ENCODE assay signal across 11 mouse cellular contexts in genomic region chr5:35739536-35740278, GRCm38 (mm10). TPM values are rescaled to one million over a fixed set of nuclear protein-coding genes. Genes with fewer than 3 reads are reported as not detected.
DNase-seq lines count a peak whose midpoint lies in the region; ATAC-seq lines count a peak whose summit lies in the region.
"Had no signal": no experiment of that assay in that cellular context is flagged by ENCODE, and none has a peak within 500 bp of the region (broad histone marks: within the 10 kb centered on the region; RNA-seq: fewer than 3 reads in every experiment).

Sh3tc1 (minus strand) TSS chr5:35739987.

- peaks cover 39% of the 10 kb centered on the region for H3K4me1 ChIP-seq in lung, embryonic 15.5 days
- 0 out of 2 replicates have a peak, but pooled peaks cover 2% of the 10 kb centered on the region for H3K4me1 ChIP-seq in forebrain, embryonic 13.5 days

- intact Hi-C loops in heart, postnatal 14 days (cut with DNase I), result no loop called here

- H3K36me3 ChIP-seq in lung, embryonic 15.5 days, result no peaks in the 10 kb centered on the region
- no peaks in the 10 kb centered on the region for H3K36me3 ChIP-seq in forebrain, embryonic 13.5 days (ENCODE audit: poor library complexity, severe bottlenecking)
- H3K36me3 ChIP-seq: G1E; liver, embryonic 15.5 days had no signal

- no peak within 1 kb of the TSS for H3K9ac ChIP-seq in lung, embryonic 15.5 days
- no peak within 1 kb of the TSS for H3K9ac ChIP-seq in forebrain, embryonic 13.5 days
- H3K9ac ChIP-seq: liver, embryonic 15.5 days had no signal

- peak within 1 kb of the TSS; percentile 87 for H3K27ac ChIP-seq in lung, embryonic 15.5 days
- no peak within 1 kb of the TSS for H3K27ac ChIP-seq in forebrain, embryonic 13.5 days
- H3K27ac ChIP-seq: liver, embryonic 15.5 days had no signal

- no peak within 1 kb of the TSS for H3K4me3 ChIP-seq in lung, embryonic 15.5 days
- H3K4me3 ChIP-seq in forebrain, embryonic 13.5 days, result no peak within 1 kb of the TSS
- H3K4me3 ChIP-seq: liver, embryonic 15.5 days had no signal

- WGBS in lung, embryonic 15.5 days, result 19% methylated on average over 10 of the region's 10 CpGs
- WGBS in forebrain, embryonic 13.5 days, result 21% methylated on average over 10 of the region's 10 CpGs

- DNase-seq in 3T3-L1 (ENCODE audit: low read depth, low spot score), result peak; percentile 72
- peak; percentile 83 for DNase-seq in adrenal gland, postnatal 10 days
- DNase-seq in heart, postnatal 14 days, result peak; percentile 40 to 58
- no peak for DNase-seq in right cerebral cortex, postnatal 10 days (ENCODE audit: low spot score in 2 of 2)
- DNase-seq in thymus, adult 18-20 months, result no peak
- no peak for DNase-seq in cerebellum, postnatal 14 days

- peak; percentile 91 for ATAC-seq in lung, embryonic 15.5 days (ENCODE audit: borderline replicate concordance, extremely low read depth, low FRiP score, low TSS enrichment)
- ATAC-seq in forebrain, embryonic 13.5 days, result no peak
- ATAC-seq: forebrain, embryonic 14.5 days had no signal

- no peaks in the 10 kb centered on the region for H3K9me3 ChIP-seq in lung, embryonic 15.5 days
- no peaks in the 10 kb centered on the region for H3K9me3 ChIP-seq in forebrain, embryonic 13.5 days (replicated peaks)
- H3K9me3 ChIP-seq: G1E; liver, embryonic 15.5 days had no signal

- H3K4me2 ChIP-seq in lung, embryonic 15.5 days, result peak within 1 kb of the TSS; percentile 40
- H3K4me2 ChIP-seq in forebrain, embryonic 13.5 days, result no peak within 1 kb of the TSS
- H3K4me2 ChIP-seq: liver, embryonic 15.5 days had no signal

- no peaks in the 10 kb centered on the region; the same call in 1 of the 2 replicates for H3K27me3 ChIP-seq in lung, embryonic 15.5 days
- H3K27me3 ChIP-seq in forebrain, embryonic 13.5 days, result peaks cover 26% of the 10 kb centered on the region

RNA-seq across cellular contexts. Expression of gene Sh3tc1, which starts in this region (rescaled TPM):
- total RNA-seq in adrenal gland, postnatal 10 days (2021), result 10 to 100 TPM in 1 of 2 experiments, 1 to 10 TPM in 1; 9.5 to 17.6 TPM
- total RNA-seq in heart, postnatal 14 days (2021), result 10 to 100 TPM in 1 of 2 experiments, 1 to 10 TPM in 1; 9.8 to 10.6 TPM
- 11.0 and 11.6 TPM in 2 replicates for polyA plus RNA-seq in lung, embryonic 15.5 days (2015; fragmentation: Nextera tagmentation; extraction: Ambion mirVana)
- polyA plus RNA-seq in forebrain, embryonic 13.5 days (2015; fragmentation: Nextera tagmentation; extraction: Ambion mirVana), result 1.7 and 2.1 TPM in 2 replicates

Comparison
In these comparisons a context has a peak if more than half of its experiments do, and no peak if none do; other contexts are left out.
1. DNase-seq: peak in 3T3-L1 (single experiment), adrenal gland, postnatal 10 days (single experiment) and heart, postnatal 14 days (2 of 2); none in right cerebral cortex, postnatal 10 days (0 of 2), thymus, adult 18-20 months (0 of 2) and cerebellum, postnatal 14 days (0 of 2).